Mouse (Mus musculus) heart, postnatal 4 days (tissue): ENCODE data around the gene Mup21. TPM values are rescaled to one million over a fixed set of nuclear protein-coding genes. Genes with fewer than 3 reads are reported as not detected.
A peak's percentile ranks its signal among the peaks of the same experiment; 100 is the strongest.
"Not testable (repeated sequence)": the region's sequence is repeated elsewhere in the genome, so short reads cannot be mapped to it uniquely, and the experiment has no call there.

Experiments
- DNase-seq: peaks from one replicate; pipeline ENCODE4 v3.0.0; 2021
- total RNA-seq, 2 experiments: library from RNA; stranded (reverse); gene quantifications; 2 replicates each; pipeline ENCODE4 v1.2.3; 2021

Mup21 gene
- not detected for total RNA-seq

- no peak for DNase-seq
Measured at GRCm38 (mm10) chr4:62150811-62151210, at the start of gene Mup21. Mup21 (minus strand) TSS chr4:62150863.

- DNase-seq, result no peak
Measured at GRCm38 (mm10) chr4:62199923-62200529, 49.4 kb upstream of the Mup21 start.

GRCm38 (mm10) chr4:62188778-62189177, 38.1 kb upstream of the Mup21 start:
- DNase-seq, result no peak

GRCm38 (mm10) chr4:62177282-62177681, 26.6 kb upstream of the Mup21 start:
- peak; percentile 11 for DNase-seq

GRCm38 (mm10) chr4:62174471-62174870, 23.8 kb upstream of the Mup21 start:
- DNase-seq, result no peak

GRCm38 (mm10) chr4:62167636-62168035, 17.0 kb upstream of the Mup21 start:
- DNase-seq, result not testable (repeated sequence)

- no peak for DNase-seq
Measured at GRCm38 (mm10) chr4:62158401-62158800, 7.7 kb upstream of the Mup21 start.

- DNase-seq, result peak; percentile 56
Measured at GRCm38 (mm10) chr4:62133706-62134105, 17.0 kb downstream of the Mup21 start.

GRCm38 (mm10) chr4:62103366-62103765, 47.3 kb downstream of the Mup21 start:
- DNase-seq, result peak; percentile 22

Other genes starting within 250 kb of the Mup21 start
- not detected for gene Mup20, start 96.7 kb downstream of the Mup21 start, total RNA-seq
- gene Mup3, start 63.5 kb downstream of the Mup21 start, total RNA-seq, result not detected
- gene Zfp37, start 80.2 kb upstream of the Mup21 start, total RNA-seq, result 1 to 10 TPM; 7.8 to 8.3 TPM
- gene Slc31a2, start 111.7 kb upstream of the Mup21 start, total RNA-seq, result 1 to 10 TPM; 7.9 TPM
- gene Fkbp15, start 209.7 kb upstream of the Mup21 start, total RNA-seq, result 10 to 100 TPM; 26.5 to 28.1 TPM
- gene Slc31a1, start 209.9 kb upstream of the Mup21 start, total RNA-seq, result 10 to 100 TPM; 31.5 to 34.7 TPM